8 mouse cellular contexts compared by ENCODE assay signal in genomic region chr2:93261521-93262290, GRCm38 (mm10).
DNase-seq lines count a peak whose midpoint lies in the region; ATAC-seq and TF ChIP-seq lines count a peak whose summit lies in the region.

No protein-coding gene starts in this region.

- no peaks in the 10 kb centered on the region for H3K9me3 ChIP-seq in intestine, embryonic 15.5 days
- no peaks in the 10 kb centered on the region for H3K9me3 ChIP-seq in liver, embryonic 12.5 days (replicated peaks)

- H3K27me3 ChIP-seq in testis, adult 2 months (ENCODE audit: control insufficient read depth, insufficient read depth, low read length), result no peaks in the 10 kb centered on the region
- H3K27me3 ChIP-seq in intestine, embryonic 15.5 days (replicated peaks), result no peaks in the 10 kb centered on the region
- no peaks in the 10 kb centered on the region for H3K27me3 ChIP-seq in liver, embryonic 12.5 days (replicated peaks)

- ATAC-seq in intestine, embryonic 15.5 days, result peak; percentile 46
- ATAC-seq in liver, embryonic 12.5 days, result peak; percentile 75
- no peak for ATAC-seq in megakaryocyte progenitor cell, adult 5-6 weeks (replicated peaks; ENCODE audit: poor library complexity)

- peaks cover 2% of the 10 kb centered on the region; the same call in 1 of the 2 replicates for H3K4me1 ChIP-seq in testis, adult 2 months (ENCODE audit: control insufficient read depth, insufficient read depth, low read length)
- H3K4me1 ChIP-seq in intestine, embryonic 15.5 days (replicated peaks), result peaks cover 41% of the 10 kb centered on the region
- H3K4me1 ChIP-seq in liver, embryonic 12.5 days, result peaks cover 26% of the 10 kb centered on the region

- no peak overlapping the region for H3K4me3 ChIP-seq in testis, adult 2 months (ENCODE audit: control insufficient read depth, low read depth, low read length)
- H3K4me3 ChIP-seq in intestine, embryonic 15.5 days (replicated peaks), result no peak overlapping the region
- H3K4me3 ChIP-seq in liver, embryonic 12.5 days, result no peak overlapping the region

- H3K4me2 ChIP-seq in intestine, embryonic 15.5 days (replicated peaks), result no peak overlapping the region; the same call in 1 of the 2 replicates
- H3K4me2 ChIP-seq in liver, embryonic 12.5 days, result no peak overlapping the region

- no peak overlapping the region for H3K9ac ChIP-seq in intestine, embryonic 15.5 days
- H3K9ac ChIP-seq in liver, embryonic 12.5 days, result no peak overlapping the region

- H3K27ac ChIP-seq in testis, adult 2 months (ENCODE audit: control insufficient read depth, insufficient read depth, low read depth, low read length), result peak overlapping the region; percentile 9; the same call in 1 of the 2 replicates
- H3K27ac ChIP-seq in intestine, embryonic 15.5 days, result 0 out of 2 replicates have a peak overlapping the region, but pooled peaks have one; percentile 33
- peak overlapping the region; percentile 41; the same call in 1 of the 2 replicates for H3K27ac ChIP-seq in liver, embryonic 12.5 days

- H3K36me3 ChIP-seq in testis, adult 2 months (ENCODE audit: control insufficient read depth, insufficient read depth, low read length), result no peaks in the 10 kb centered on the region
- H3K36me3 ChIP-seq in intestine, embryonic 15.5 days, result no peaks in the 10 kb centered on the region
- H3K36me3 ChIP-seq in liver, embryonic 12.5 days, result no peaks in the 10 kb centered on the region

- TF ChIP-seq CTCF in testis, adult 2 months (IDR thresholded peaks at IDR 0.05; ENCODE audit: control insufficient read depth, insufficient read depth, insufficient replicate concordance, low read depth, low read length), result no peak

- TF ChIP-seq POLR2A in testis, adult 2 months (IDR thresholded peaks at IDR 0.05; ENCODE audit: control insufficient read depth, low read depth, low read length), result no peak

- DNase-seq in testis, postnatal 10 days (ENCODE audit: low spot score), result no peak
- peak; percentile 92 for DNase-seq in yolk sac, embryonic 10.5 days (ENCODE audit: low spot score)
- DNase-seq in layer of hippocampus, postnatal 10 days (ENCODE audit: low spot score in 2 of 2), result no peak
- no peak for DNase-seq in urinary bladder, postnatal 25 days (ENCODE audit: low spot score)

- WGBS in intestine, embryonic 15.5 days, result 47% methylated on average over 6 of the region's 6 CpGs
- WGBS in liver, embryonic 12.5 days (ENCODE audit: insufficient replicate concordance), result 19% methylated on average over 6 of the region's 6 CpGs
